Mouse (Mus musculus) liver, adult 2 months (tissue): ENCODE measurements around the gene Slc7a8.

Source experiments
- CTCF ChIP-seq: fragments of 200-500 bp; IDR thresholded peaks from 2 replicates; pipeline ENCODE4 v1.5.1; 2011; ENCODE audit warnings: low read depth, low read length, control low read depth
- POLR2A ChIP-seq: fragments of 200-500 bp; IDR thresholded peaks from 2 replicates; pipeline ENCODE4 v1.6.1; 2011; ENCODE audit warnings: low read length, control low read depth; ENCODE audit not compliant: insufficient read depth; ENCODE audit errors: extremely low read depth

DNA sequence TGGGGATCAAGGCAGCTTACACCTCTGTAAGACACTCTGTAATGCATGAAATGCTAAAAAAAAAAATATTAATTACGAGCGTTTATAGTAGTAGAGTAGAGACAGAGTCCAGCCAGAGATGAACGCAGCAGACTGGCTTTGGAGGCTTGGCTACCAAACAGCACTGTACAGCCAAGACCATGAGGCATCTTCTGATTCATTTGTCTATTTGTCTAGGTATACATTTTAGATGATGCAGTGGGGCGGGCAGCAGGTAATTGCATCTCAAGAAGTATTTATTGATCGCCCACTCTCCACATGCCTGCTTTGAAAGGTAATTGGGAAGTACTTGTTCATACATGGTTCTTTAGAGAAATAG is 12.7 kb downstream of the Slc7a8 start:
- no peak for TF ChIP-seq CTCF
- no peak for TF ChIP-seq POLR2A
